Mouse (Mus musculus) kidney, adult 2 months (tissue): ENCODE measurements around the gene Per1.

Experiments used
- CTCF ChIP-seq: fragments of 200-500 bp; conservative IDR thresholded peaks from 2 replicates; pipeline ENCODE4 v1.5.1; 2011; ENCODE audit warnings: low read depth, mild to moderate bottlenecking, control low read depth, low read length, moderate library complexity, mixed read lengths; ENCODE audit not compliant: insufficient read depth, insufficient read length
- POLR2A ChIP-seq: fragments of 200-500 bp; IDR thresholded peaks from one replicate; pipeline ENCODE4 v1.6.1; 2011; ENCODE audit warnings: low read depth, low read length, control low read depth

DNA sequence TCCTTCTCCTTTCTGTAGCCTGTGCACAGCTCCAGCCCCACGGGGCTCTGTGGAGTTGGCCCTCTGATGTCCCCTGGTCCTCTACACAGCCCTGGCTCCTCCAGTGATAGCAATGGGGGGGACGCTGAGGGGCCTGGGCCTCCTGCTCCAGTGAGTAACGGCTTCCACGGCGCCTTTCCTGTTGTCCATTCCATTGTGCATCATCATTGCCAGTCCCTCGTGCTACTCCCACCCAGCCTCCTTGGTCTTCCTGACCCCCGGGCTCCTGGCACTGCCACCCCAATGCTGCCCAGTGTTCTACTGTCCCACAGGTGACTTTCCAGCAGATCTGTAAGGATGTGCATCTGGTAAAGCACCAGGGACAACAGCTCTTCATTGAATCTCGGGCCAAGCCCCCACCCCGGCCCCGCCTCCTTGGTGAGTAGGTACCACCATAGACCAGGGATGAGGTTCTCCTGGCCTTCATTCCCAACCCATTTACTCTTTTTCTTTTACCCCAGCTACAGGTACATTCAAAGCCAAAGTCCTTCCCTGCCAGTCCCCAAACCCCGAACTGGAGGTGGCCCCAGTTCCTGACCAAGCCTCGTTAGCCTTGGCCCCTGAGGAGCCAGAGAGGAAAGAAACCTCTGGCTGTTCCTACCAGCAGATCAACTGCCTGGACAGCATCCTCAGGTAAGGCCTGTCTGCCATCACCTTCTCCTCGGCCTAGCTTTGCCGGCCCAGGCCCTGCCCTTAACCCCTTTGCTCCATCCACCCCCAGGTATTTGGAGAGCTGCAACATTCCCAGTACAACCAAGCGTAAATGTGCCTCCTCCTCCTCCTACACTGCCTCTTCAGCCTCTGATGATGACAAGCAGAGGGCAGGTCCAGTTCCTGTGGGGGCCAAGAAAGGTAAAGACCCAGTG lies 8.8 kb downstream of the Per1 start:
- no peak for TF ChIP-seq CTCF
- no peak for TF ChIP-seq POLR2A
